Mouse (Mus musculus) midbrain, embryonic 15.5 days (tissue): ENCODE data around the gene Heg1. TPM values are rescaled to one million over a fixed set of nuclear protein-coding genes. Genes with fewer than 3 reads are reported as not detected.

Experiments
- ATAC-seq: fragments of 200-750 bp; cut with Nextera tagmentation; replicated peaks from 2 replicates; pipeline ENCODE4 v1.8.0; 2017; ENCODE audit warnings: moderate TSS enrichment
- H3K27ac ChIP-seq: fragments of 300-500 bp; sonication (generic); 2 replicates; pipeline ENCODE4 v1.5.1; 2015; ENCODE audit warnings: mild to moderate bottlenecking, inconsistent platforms
- H3K27me3 ChIP-seq: fragments of 300-500 bp; sonication (generic); replicated peaks from 2 replicates; pipeline ENCODE4 v1.6.1; 2015; ENCODE audit warnings: inconsistent platforms
- H3K36me3 ChIP-seq: fragments of 300-500 bp; sonication (generic); replicated peaks from 2 replicates; pipeline ENCODE4 v1.6.1; 2015; ENCODE audit warnings: inconsistent platforms
- H3K4me1 ChIP-seq: fragments of 300-500 bp; sonication (generic); 2 replicates; pipeline ENCODE4 v1.6.1; 2015; ENCODE audit warnings: inconsistent platforms
- H3K4me2 ChIP-seq: fragments of 300-500 bp; sonication (generic); 2 replicates; pipeline ENCODE4 v1.6.1; 2015; ENCODE audit warnings: inconsistent platforms, mild to moderate bottlenecking, moderate library complexity
- H3K4me3 ChIP-seq: fragments of 300-500 bp; sonication (generic); 2 replicates; pipeline ENCODE4 v1.5.1; 2015; ENCODE audit warnings: mild to moderate bottlenecking, inconsistent platforms
- H3K9ac ChIP-seq: fragments of 300-500 bp; sonication (generic); 2 replicates; pipeline ENCODE4 v1.6.1; 2015; ENCODE audit warnings: mild to moderate bottlenecking, inconsistent platforms
- H3K9me3 ChIP-seq: fragments of 300-500 bp; sonication (generic); 2 replicates; pipeline ENCODE4 v1.6.1; 2016; ENCODE audit warnings: inconsistent platforms
- WGBS: fragments of 180-500 bp; shearing (Covaris S2); methylation state at CpG from one replicate; pipeline ENCODE4 v1.1.7; 2015; ENCODE audit warnings: mixed read lengths; 5-methylcytosine and 5-hydroxymethylcytosine counted together
- polyA plus RNA-seq: library from polyadenylated mRNA; unstranded; fragments of >200 nt; fragmentation: Nextera tagmentation; extraction: Ambion mirVana; gene quantifications from 2 replicates; pipeline ENCODE4 v1.2.1, GENCODE M21; 2015

Gene Heg1
- polyA plus RNA-seq, 1 experiment from 2014 or later = 14.2 TPM

- H3K4me3 ChIP-seq = no peak overlapping the region
- no peaks in the 10 kb centered on the region for H3K4me1 ChIP-seq
- no peaks in the 10 kb centered on the region for H3K36me3 ChIP-seq
- no peak overlapping the region for H3K4me2 ChIP-seq
- no peak for ATAC-seq
- no peak overlapping the region for H3K9ac ChIP-seq
- WGBS = 85% methylated on average over 4 of the region's 4 CpGs
- H3K27ac ChIP-seq = no peak overlapping the region
- H3K9me3 ChIP-seq = no peaks in the 10 kb centered on the region
- H3K27me3 ChIP-seq = no peaks in the 10 kb centered on the region
Measured at GRCm38 (mm10) chr16:33795106-33795505, 110.9 kb downstream of the Heg1 start.

GRCm38 (mm10) chr16:33795887-33796286 lies 111.7 kb downstream of the Heg1 start:
- Histone ChIP-seq H3K4me3 (no peak overlapping the region), H3K9me3 (no peaks in the 10 kb centered on the region), H3K4me2 (no peak overlapping the region), H3K36me3 (no peaks in the 10 kb centered on the region), H3K9ac (no peak overlapping the region), H3K4me1 (no peaks in the 10 kb centered on the region), H3K27ac (no peak overlapping the region), H3K27me3 (no peaks in the 10 kb centered on the region)
- WGBS = 83% methylated on average over 6 of the region's 6 CpGs
- ATAC-seq = no peak

GRCm38 (mm10) chr16:33796756-33797155 lies 112.6 kb downstream of the Heg1 start:
- ATAC-seq = no peak
- no peaks in the 10 kb centered on the region for H3K36me3 ChIP-seq
- no peak overlapping the region for H3K27ac ChIP-seq
- no peak overlapping the region for H3K9ac ChIP-seq
- 91% methylated on average over 3 of the region's 3 CpGs for WGBS
- H3K9me3 ChIP-seq = no peaks in the 10 kb centered on the region
- no peaks in the 10 kb centered on the region for H3K27me3 ChIP-seq
- no peaks in the 10 kb centered on the region for H3K4me1 ChIP-seq
- no peak overlapping the region for H3K4me3 ChIP-seq
- no peak overlapping the region for H3K4me2 ChIP-seq

- H3K4me3 ChIP-seq = no peak overlapping the region
- H3K9me3 ChIP-seq = no peaks in the 10 kb centered on the region
- ATAC-seq = no peak
- WGBS = 49% methylated on average over 5 of the region's 5 CpGs
- no peak overlapping the region for H3K27ac ChIP-seq
- no peaks in the 10 kb centered on the region for H3K36me3 ChIP-seq
- H3K27me3 ChIP-seq = no peaks in the 10 kb centered on the region
- no peak overlapping the region for H3K9ac ChIP-seq
- H3K4me1 ChIP-seq = no peaks in the 10 kb centered on the region
- no peak overlapping the region for H3K4me2 ChIP-seq
Measured at GRCm38 (mm10) chr16:33797860-33798259, 113.7 kb downstream of the Heg1 start.

- no peak for ATAC-seq
- no peaks in the 10 kb centered on the region for H3K27me3 ChIP-seq
- H3K9ac ChIP-seq = no peak overlapping the region
- H3K4me2 ChIP-seq = no peak overlapping the region
- H3K36me3 ChIP-seq = no peaks in the 10 kb centered on the region
- H3K4me3 ChIP-seq = no peak overlapping the region
- H3K4me1 ChIP-seq = no peaks in the 10 kb centered on the region
- H3K9me3 ChIP-seq = no peaks in the 10 kb centered on the region
- no peak overlapping the region for H3K27ac ChIP-seq
- 60% methylated on average over 3 of the region's 3 CpGs for WGBS
Measured at GRCm38 (mm10) chr16:33810002-33810401, 125.8 kb downstream of the Heg1 start.

GRCm38 (mm10) chr16:33818413-33819165 lies 134.4 kb downstream of the Heg1 start:
- Histone ChIP-seq H3K4me2 (no peak overlapping the region), H3K9ac (no peak overlapping the region), H3K9me3 (no peaks in the 10 kb centered on the region), H3K4me3 (no peak overlapping the region), H3K36me3 (no peaks in the 10 kb centered on the region), H3K4me1 (no peaks in the 10 kb centered on the region), H3K27me3 (no peaks in the 10 kb centered on the region), H3K27ac (no peak overlapping the region)
- no peak for ATAC-seq
- WGBS = 92% methylated on average over 7 of the region's 7 CpGs

GRCm38 (mm10) chr16:33820269-33821178 lies 136.4 kb downstream of the Heg1 start:
- Histone ChIP-seq H3K36me3 (no peaks in the 10 kb centered on the region), H3K27me3 (no peaks in the 10 kb centered on the region), H3K4me3 (no peak overlapping the region), H3K27ac (no peak overlapping the region), H3K4me2 (no peak overlapping the region), H3K4me1 (no peaks in the 10 kb centered on the region), H3K9me3 (no peaks in the 10 kb centered on the region), H3K9ac (no peak overlapping the region)
- WGBS = 21% methylated on average over 17 of the region's 17 CpGs
- 0 out of 2 replicates have a peak, but pooled peaks have one; percentile 37 for ATAC-seq

Other genes with a start within 250 kb of the Heg1 start
- gene Slc12a8, start 167.0 kb upstream of the Heg1 start, polyA plus RNA-seq = 0.65 and 0.82 TPM in 2 replicates
- gene Muc13, start 109.7 kb downstream of the Heg1 start, polyA plus RNA-seq = 0.08 TPM in 1 of 2 replicates, not detected in the other
- gene Itgb5, start 145.3 kb downstream of the Heg1 start, polyA plus RNA-seq = 24.1 and 24.6 TPM in 2 replicates